In the genomic region with DNA sequence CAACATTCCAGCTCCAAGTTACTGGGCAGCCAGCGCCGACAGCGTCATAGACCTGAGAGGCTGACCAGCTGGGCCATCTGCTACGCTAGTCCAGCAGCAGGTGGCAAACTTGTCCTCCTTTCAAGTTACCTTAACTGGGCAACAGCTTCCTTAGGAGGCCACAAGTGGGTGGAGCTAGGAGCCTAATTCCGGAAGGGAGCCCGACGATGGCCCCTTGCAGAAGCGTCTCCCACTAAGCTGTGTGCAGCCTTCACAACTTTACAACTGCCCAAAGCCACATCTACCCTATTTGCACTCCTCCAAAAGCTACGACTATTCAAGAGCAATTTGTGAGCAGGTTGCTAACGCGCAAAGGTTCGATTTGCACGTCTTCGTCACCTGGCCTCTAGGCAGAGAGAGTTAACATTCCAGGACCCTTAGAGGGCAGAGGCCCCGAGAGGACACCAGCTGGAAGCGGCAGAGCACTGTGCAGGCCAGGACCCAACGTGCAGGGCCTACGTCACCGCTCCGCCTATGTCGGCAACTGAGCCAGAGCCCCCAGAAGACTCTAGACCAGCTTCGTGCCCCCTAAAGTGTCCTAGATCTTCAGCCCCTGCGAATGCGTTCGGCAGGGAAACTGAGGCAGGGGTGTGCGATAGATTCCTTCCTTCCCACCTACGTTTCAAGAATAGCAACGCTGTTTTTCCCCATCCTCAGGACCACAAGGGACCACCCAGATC, we compare ENCODE assay signal across 8 mouse cellular contexts. TPM values are rescaled to one million over a fixed set of nuclear protein-coding genes. Genes with fewer than 3 reads are reported as not detected.
DNase-seq lines count a peak whose midpoint lies in the region; ATAC-seq and TF ChIP-seq lines count a peak whose summit lies in the region.

No protein-coding gene starts in this region.

- peak in 1 of 3 experiments; percentile 21; a peak in 2 of 6 replicates for TF ChIP-seq CTCF in MEL (IDR thresholded peaks at IDR 0.05 in 2 of 3, conservative IDR thresholded peaks at IDR 0.05 in 1 of 3; ENCODE audit: control insufficient read depth in 1 of 3, insufficient read depth in 1 of 3, low read depth in 2 of 3, low read length in 3 of 3, poor library complexity in 1 of 3, severe bottlenecking in 1 of 3)
- peak; percentile 42 for TF ChIP-seq CTCF in gastrocnemius, adult 2 months (IDR thresholded peaks at IDR 0.05)

- peak; percentile 26 for ATAC-seq in liver, embryonic 15.5 days (ENCODE audit: insufficient read depth)

- H3K9ac ChIP-seq in MEL (ENCODE audit: control insufficient read depth, low read depth, low read length, poor library complexity, severe bottlenecking) = peak overlapping the region; percentile 99
- H3K9ac ChIP-seq in liver, embryonic 15.5 days = peak overlapping the region; percentile 100

- no peaks in the 10 kb centered on the region for H3K9me3 ChIP-seq in MEL (replicated peaks; ENCODE audit: insufficient read depth, low read length)
- H3K9me3 ChIP-seq in liver, embryonic 15.5 days (replicated peaks) = no peaks in the 10 kb centered on the region

- peak in 1 of 2 experiments; percentile 78; a peak in 3 of 4 replicates for TF ChIP-seq POLR2A in MEL (IDR thresholded peaks at IDR 0.05; ENCODE audit: control insufficient read depth in 1 of 2, insufficient read depth in 1 of 2, low read depth in 1 of 2, low read length in 2 of 2, poor library complexity in 1 of 2)

- DNase-seq in 3T3-L1 (ENCODE audit: low read depth, low spot score) = peak; percentile 64
- peak; percentile 91 for DNase-seq in MEL (ENCODE audit: low read depth, low spot score)
- DNase-seq in cerebellum, adult 9-11 months = peak; percentile 87
- DNase-seq in gastrocnemius, adult 2 months = peak; percentile 86
- peak; percentile 85 for DNase-seq in induced T-regulatory cell, adult 2 months (ENCODE audit: low read depth)
- peak; percentile 56 for DNase-seq in neural tube, embryonic 10.5 days (ENCODE audit: extremely low spot score, low spot score)
- DNase-seq in thymus, postnatal 0 days (ENCODE audit: low spot score) = peak; percentile 63

- no peaks in the 10 kb centered on the region for H3K27me3 ChIP-seq in MEL (ENCODE audit: control insufficient read depth in 1 of 2, insufficient read depth in 2 of 2, low read length in 2 of 2)
- no peaks in the 10 kb centered on the region for H3K27me3 ChIP-seq in liver, embryonic 15.5 days

- H3K4me3 ChIP-seq in MEL (ENCODE audit: control insufficient read depth in 1 of 2, insufficient read depth in 1 of 2, low read depth in 2 of 2, low read length in 2 of 2) = peak overlapping the region; percentile 75 to 77
- peak overlapping the region; percentile 95 for H3K4me3 ChIP-seq in gastrocnemius, adult 2 months
- H3K4me3 ChIP-seq in liver, embryonic 15.5 days (replicated peaks) = peak overlapping the region; percentile 99

- H3K36me3 ChIP-seq in MEL (ENCODE audit: control insufficient read depth in 1 of 2, insufficient read depth in 2 of 2, low read length in 2 of 2) = peaks cover 0 to 18% of the 10 kb centered on the region in 2 experiments; a peak in 2 of 4 replicates
- peaks cover 13% of the 10 kb centered on the region for H3K36me3 ChIP-seq in liver, embryonic 15.5 days (replicated peaks)

- peak overlapping the region; percentile 88 for H3K4me2 ChIP-seq in liver, embryonic 15.5 days

- intact Hi-C loops in gastrocnemius, adult 2 months (cut with DNase I) = loop anchor here (1.0 to 2.0 kb wide), 2 partner anchors 33 to 46 kb away; a partner anchor contains a TSS

- H3K27ac ChIP-seq in MEL (ENCODE audit: control insufficient read depth, low read depth, low read length) = peak overlapping the region; percentile 75
- peak overlapping the region; percentile 100 for H3K27ac ChIP-seq in gastrocnemius, adult 2 months
- H3K27ac ChIP-seq in liver, embryonic 15.5 days (replicated peaks) = peak overlapping the region; percentile 95

- TF ChIP-seq RAD21 in MEL (IDR thresholded peaks at IDR 0.05; ENCODE audit: low read depth, low read length) = no peak; the same call in none of the 2 replicates

- TF ChIP-seq EP300 in MEL (IDR thresholded peaks at IDR 0.05; ENCODE audit: low read depth in 1 of 2, low read length in 2 of 2) = no peak

- peaks cover 25% of the 10 kb centered on the region for H3K79me2 ChIP-seq in MEL (ENCODE audit: control insufficient read depth, insufficient read depth, low read length, poor library complexity)

- under 1% methylated on average over 28 of the region's 28 CpGs for WGBS in liver, embryonic 15.5 days (ENCODE audit: insufficient replicate concordance)

- peaks cover 7 to 30% of the 10 kb centered on the region in 2 experiments for H3K4me1 ChIP-seq in MEL (ENCODE audit: control insufficient read depth in 1 of 2, insufficient read depth in 2 of 2, low read length in 2 of 2)
- peaks cover 41% of the 10 kb centered on the region for H3K4me1 ChIP-seq in liver, embryonic 15.5 days (replicated peaks)

TF ChIP-seq in MEL, 35 proteins besides CTCF, POLR2A, EP300 and RAD21:
- TF ChIP-seq KAT2A (conservative IDR thresholded peaks at IDR 0.05; ENCODE audit: low read depth, low read length) (no peak; the same call in 1 of the 2 replicates), HCFC1 (IDR thresholded peaks at IDR 0.05; ENCODE audit: low read depth, low read length) (peak; percentile 79), MAZ (IDR thresholded peaks at IDR 0.05; ENCODE audit: low read depth, low read length) (peak; percentile 57), ZKSCAN1 (IDR thresholded peaks at IDR 0.05; ENCODE audit: low read depth, low read length) (no peak), SIN3A (IDR thresholded peaks at IDR 0.05; ENCODE audit: low read length) (peak; percentile 76), MAX (IDR thresholded peaks at IDR 0.05; ENCODE audit: low read length) (no peak; the same call in 1 of the 2 replicates), NELFE (IDR thresholded peaks at IDR 0.05; ENCODE audit: low read depth, low read length) (peak; percentile 66), E2F4 (IDR thresholded peaks at IDR 0.05; ENCODE audit: borderline replicate concordance, low read depth, low read length) (no peak), MXI1 (IDR thresholded peaks at IDR 0.05; ENCODE audit: low read depth, low read length) (peak; percentile 59), JUND (IDR thresholded peaks at IDR 0.05; ENCODE audit: low read depth, low read length) (no peak), NRF1 (IDR thresholded peaks at IDR 0.05; ENCODE audit: insufficient read depth, low read depth, low read length, poor library complexity, severe bottlenecking) (0 out of 2 replicates have a peak, but pooled peaks have one; percentile 29), TBP (IDR thresholded peaks at IDR 0.05; ENCODE audit: low read depth, low read length) (peak; percentile 77), ZMIZ1 (IDR thresholded peaks at IDR 0.05; ENCODE audit: low read depth, low read length) (peak; percentile 53; the same call in 1 of the 2 replicates), GATA1 (IDR thresholded peaks at IDR 0.05; ENCODE audit: low read depth, low read length) (no peak), ELF1 (IDR thresholded peaks at IDR 0.05; ENCODE audit: low read depth, low read length) (peak; percentile 85), MYC (IDR thresholded peaks at IDR 0.05; ENCODE audit: low read depth, low read length) (0 out of 2 replicates have a peak, but pooled peaks have one; percentile 14), POLR2AphosphoS2 (IDR thresholded peaks at IDR 0.05; ENCODE audit: low read length) (peak; percentile 94)

RNA-seq across cellular contexts. Expression of a gene that starts 0.4 kb away (rescaled TPM):
- 46.8 and 47.6 TPM in 2 replicates for total RNA-seq in MEL (2012; rRNA removed)
- polyA plus RNA-seq in MEL (2012; ENCODE audit: insufficient read depth in 1 of 2, insufficient read length in 2 of 2, low read depth in 1 of 2, low replicate concordance in 2 of 2, missing spikeins in 1 of 2) = 100 to 1,000 TPM in 1 of 2 experiments, not detected in 1; 118 TPM
- total RNA-seq in gastrocnemius, adult 2 months (2021) = 10 to 100 TPM; 25.6 TPM
- 38.3 and 40.7 TPM in 2 replicates for polyA plus RNA-seq in liver, embryonic 15.5 days (2015; fragmentation: Nextera tagmentation; extraction: Ambion mirVana)
- 92.5 and 107 TPM in 2 replicates for polyA plus RNA-seq in thymus, postnatal 0 days (2015; fragmentation: Nextera tagmentation; extraction: Ambion mirVana)

RNA-seq across cellular contexts. Expression of a gene that starts 21.2 kb away (rescaled TPM):
- total RNA-seq in MEL (2012; rRNA removed) = 5.2 and 6.8 TPM in 2 replicates
- 10 to 100 TPM in 1 of 2 experiments, not detected in 1; 17.1 TPM for polyA plus RNA-seq in MEL (2012; ENCODE audit: insufficient read depth in 1 of 2, insufficient read length in 2 of 2, low read depth in 1 of 2, low replicate concordance in 2 of 2, missing spikeins in 1 of 2)
- 10 to 100 TPM; 11.4 to 20.1 TPM for total RNA-seq in gastrocnemius, adult 2 months (2021)
- 17.8 and 23.5 TPM in 2 replicates for polyA plus RNA-seq in liver, embryonic 15.5 days (2015; fragmentation: Nextera tagmentation; extraction: Ambion mirVana)
- 424 and 433 TPM in 2 replicates for polyA plus RNA-seq in thymus, postnatal 0 days (2015; fragmentation: Nextera tagmentation; extraction: Ambion mirVana)

RNA-seq across cellular contexts. Expression of a gene that starts 32.9 kb away (rescaled TPM):
- 12.3 and 12.6 TPM in 2 replicates for total RNA-seq in MEL (2012; rRNA removed)
- 10 to 100 TPM in 1 of 2 experiments, not detected in 1; 24.1 TPM for polyA plus RNA-seq in MEL (2012; ENCODE audit: insufficient read depth in 1 of 2, insufficient read length in 2 of 2, low read depth in 1 of 2, low replicate concordance in 2 of 2, missing spikeins in 1 of 2)
- 10 to 100 TPM in 1 of 2 experiments, 1 to 10 TPM in 1; 9.7 to 10.5 TPM for total RNA-seq in gastrocnemius, adult 2 months (2021)
- 5.9 and 6.9 TPM in 2 replicates for polyA plus RNA-seq in liver, embryonic 15.5 days (2015; fragmentation: Nextera tagmentation; extraction: Ambion mirVana)
- polyA plus RNA-seq in thymus, postnatal 0 days (2015; fragmentation: Nextera tagmentation; extraction: Ambion mirVana) = 8.6 and 9.5 TPM in 2 replicates

RNA-seq across cellular contexts. Expression of a gene that starts 45.4 kb away (rescaled TPM):
- total RNA-seq in MEL (2012; rRNA removed) = 1.6 and 2.0 TPM in 2 replicates
- 1 to 10 TPM in 1 of 2 experiments, not detected in 1; 2.6 TPM for polyA plus RNA-seq in MEL (2012; ENCODE audit: insufficient read depth in 1 of 2, insufficient read length in 2 of 2, low read depth in 1 of 2, low replicate concordance in 2 of 2, missing spikeins in 1 of 2)
- 10 to 100 TPM; 31.1 to 37.0 TPM for total RNA-seq in gastrocnemius, adult 2 months (2021)
- polyA plus RNA-seq in liver, embryonic 15.5 days (2015; fragmentation: Nextera tagmentation; extraction: Ambion mirVana) = 1.5 and 2.5 TPM in 2 replicates
- polyA plus RNA-seq in thymus, postnatal 0 days (2015; fragmentation: Nextera tagmentation; extraction: Ambion mirVana) = 5.3 and 5.9 TPM in 2 replicates

RNA-seq across cellular contexts. Expression of a gene that starts 46.0 kb away (rescaled TPM):
- 46.3 and 50.5 TPM in 2 replicates for total RNA-seq in MEL (2012; rRNA removed)
- polyA plus RNA-seq in MEL (2012; ENCODE audit: insufficient read depth in 1 of 2, insufficient read length in 2 of 2, low read depth in 1 of 2, low replicate concordance in 2 of 2, missing spikeins in 1 of 2) = 10 to 100 TPM in 1 of 2 experiments, not detected in 1; 87.7 TPM
- 10 to 100 TPM; 50.2 to 58.1 TPM for total RNA-seq in gastrocnemius, adult 2 months (2021)
- polyA plus RNA-seq in liver, embryonic 15.5 days (2015; fragmentation: Nextera tagmentation; extraction: Ambion mirVana) = 75.4 and 81.1 TPM in 2 replicates
- polyA plus RNA-seq in thymus, postnatal 0 days (2015; fragmentation: Nextera tagmentation; extraction: Ambion mirVana) = 154 and 164 TPM in 2 replicates

Comparison
In these comparisons a context has a peak if more than half of its experiments do, and no peak if none do; other contexts are left out.
1. Peak in every context shown above with its lines: DNase-seq, ATAC-seq, H3K4me3 ChIP-seq and H3K27ac ChIP-seq.
2. RNA of a gene that starts 21.2 kb away (polyA plus RNA-seq): 424 to 433 TPM in thymus, postnatal 0 days; 17.8 to 23.5 TPM in liver, embryonic 15.5 days and 17.1 TPM in MEL; every median in the first group is over 10 times any median in the second.